Mouse (Mus musculus) olfactory bulb, adult 2 months (tissue): ENCODE data around the gene Cd47. TPM values are rescaled to one million over a fixed set of nuclear protein-coding genes. Genes with fewer than 3 reads are reported as not detected.
"Not testable (repeated sequence)": the region's sequence is repeated elsewhere in the genome, so short reads cannot be mapped to it uniquely, and the experiment has no call there.

Experiments used
- H3K27ac ChIP-seq: fragments of 200-500 bp; 2 replicates; pipeline ENCODE4 v1.5.1; 2012; ENCODE audit warnings: low read depth, low read length; ENCODE audit not compliant: insufficient read depth
- H3K4me1 ChIP-seq: fragments of 200-500 bp; 2 replicates; pipeline ENCODE4 v1.6.1; 2012; ENCODE audit warnings: low read length; ENCODE audit not compliant: control insufficient read depth, insufficient read depth
- H3K4me3 ChIP-seq: fragments of 200-500 bp; 2 replicates; pipeline ENCODE4 v1.5.1; 2012; ENCODE audit warnings: mild to moderate bottlenecking, low read depth, low read length, moderate library complexity; ENCODE audit not compliant: insufficient read depth
- CTCF ChIP-seq: fragments of 200-500 bp; IDR thresholded peaks from 2 replicates; pipeline ENCODE4 v1.5.1; 2012; ENCODE audit warnings: low read depth, mild to moderate bottlenecking, low read length, moderate library complexity; ENCODE audit not compliant: insufficient read depth
- POLR2A ChIP-seq: fragments of 200-500 bp; IDR thresholded peaks from 2 replicates; pipeline ENCODE4 v1.6.1; 2012; ENCODE audit warnings: mild to moderate bottlenecking, low read depth, low read length, moderate library complexity; ENCODE audit not compliant: insufficient read depth
- WGBS: fragments of 180-500 bp; shearing (Covaris S2); methylation state at CpG from one replicate; pipeline ENCODE4 v1.1.7; 2018; 5-methylcytosine and 5-hydroxymethylcytosine counted together
- polyA plus RNA-seq: library from polyadenylated mRNA; stranded (reverse); fragments of >200 nt; gene quantifications from 2 replicates; pipeline ENCODE4 v1.2.4, GENCODE M21; 2012; ENCODE audit warnings: low replicate concordance; ENCODE audit not compliant: missing spikeins, insufficient read depth, insufficient read length

Gene Cd47
- polyA plus RNA-seq, 1 experiment: not detected

- Histone ChIP-seq H3K4me1 (no peaks in the 10 kb centered on the region), H3K27ac (no peak overlapping the region), H3K4me3 (no peak overlapping the region)
- no peak for TF ChIP-seq POLR2A
- TF ChIP-seq CTCF: no peak
- WGBS: 95% methylated on average over 3 of the region's 3 CpGs
These were observed 16.6 kb downstream of the Cd47 start for GRCm38 (mm10) chr16:49816889-49817288.

GRCm38 (mm10) chr16:49818146-49818545 is 17.8 kb downstream of the Cd47 start:
- Histone ChIP-seq H3K4me1 (no peaks in the 10 kb centered on the region), H3K27ac (no peak overlapping the region), H3K4me3 (no peak overlapping the region)
- WGBS: 90% methylated on average over 5 of the region's 5 CpGs
- TF ChIP-seq POLR2A (no peak), CTCF (no peak)

GRCm38 (mm10) chr16:49818627-49819026 is 18.3 kb downstream of the Cd47 start:
- TF ChIP-seq POLR2A (no peak), CTCF (no peak)
- Histone ChIP-seq H3K4me1 (no peaks in the 10 kb centered on the region), H3K4me3 (no peak overlapping the region), H3K27ac (no peak overlapping the region)
- 93% methylated on average over 6 of the region's 6 CpGs for WGBS

DNA sequence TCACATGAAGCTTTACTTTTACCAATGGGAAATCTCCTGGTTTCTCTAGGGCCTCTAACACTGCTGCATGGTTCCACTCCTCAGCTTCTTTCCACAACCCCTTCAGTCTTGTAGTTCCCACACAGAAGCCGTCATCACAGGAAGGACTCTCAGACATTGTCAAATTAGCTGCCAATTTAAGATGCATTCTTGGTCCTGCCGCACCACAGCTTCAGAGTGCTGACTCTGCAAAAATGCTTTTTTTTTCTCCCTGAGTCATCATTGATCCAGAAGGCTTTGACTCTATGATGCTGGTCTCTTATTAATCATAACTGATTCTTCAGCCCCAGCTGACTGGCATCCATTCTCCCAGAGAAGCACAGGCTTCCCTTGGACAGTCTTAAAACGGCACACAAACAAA is 19.2 kb downstream of the Cd47 start:
- WGBS: 92% methylated on average over 3 of the region's 3 CpGs
- no peaks in the 10 kb centered on the region for H3K4me1 ChIP-seq
- H3K4me3 ChIP-seq: no peak overlapping the region
- TF ChIP-seq CTCF (no peak), POLR2A (no peak)
- no peak overlapping the region for H3K27ac ChIP-seq

- H3K4me1 ChIP-seq, H3K4me3 ChIP-seq, H3K27ac ChIP-seq: not testable (repeated sequence)
- WGBS: 94% methylated on average over 3 of the region's 3 CpGs
These were observed 30.6 kb downstream of the Cd47 start for GRCm38 (mm10) chr16:49830911-49831310.

DNA sequence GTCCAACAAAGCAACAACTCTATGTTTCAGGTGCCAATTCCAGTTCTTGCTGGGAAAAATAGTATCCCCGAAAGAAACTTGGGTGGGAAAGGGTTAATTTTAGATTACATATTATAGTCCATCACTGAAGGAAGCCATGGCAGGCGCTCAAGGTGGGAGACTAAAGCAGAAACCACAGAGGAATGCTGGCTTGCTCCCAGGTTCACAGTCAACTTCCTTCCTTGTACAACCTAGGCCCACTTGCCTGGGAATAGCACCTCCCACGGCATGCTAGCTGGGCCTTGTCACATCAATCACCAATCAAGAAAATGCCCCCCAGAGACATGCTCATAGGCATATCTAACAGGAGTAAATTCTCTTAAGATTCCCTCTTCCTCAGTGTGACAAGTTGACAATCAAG is 32.0 kb downstream of the Cd47 start:
- Histone ChIP-seq H3K4me1 (no peaks in the 10 kb centered on the region), H3K4me3 (no peak overlapping the region), H3K27ac (no peak overlapping the region)
- no peak for TF ChIP-seq CTCF
- TF ChIP-seq POLR2A: no peak
- 88% methylated on average over 3 of the region's 3 CpGs for WGBS

- WGBS: 59% methylated on average over 4 of the region's 4 CpGs
- TF ChIP-seq CTCF: no peak
- TF ChIP-seq POLR2A: no peak
- H3K4me1 ChIP-seq: no peaks in the 10 kb centered on the region
- no peak overlapping the region for H3K4me3 ChIP-seq
- no peak overlapping the region for H3K27ac ChIP-seq
These were observed 33.9 kb downstream of the Cd47 start for GRCm38 (mm10) chr16:49834130-49834693.

GRCm38 (mm10) chr16:49836634-49837164 is 36.4 kb downstream of the Cd47 start:
- Histone ChIP-seq H3K27ac (no peak overlapping the region), H3K4me1 (no peaks in the 10 kb centered on the region), H3K4me3 (no peak overlapping the region)
- 74% methylated on average over 6 of the region's 6 CpGs for WGBS
- TF ChIP-seq CTCF (no peak), POLR2A (no peak)

DNA sequence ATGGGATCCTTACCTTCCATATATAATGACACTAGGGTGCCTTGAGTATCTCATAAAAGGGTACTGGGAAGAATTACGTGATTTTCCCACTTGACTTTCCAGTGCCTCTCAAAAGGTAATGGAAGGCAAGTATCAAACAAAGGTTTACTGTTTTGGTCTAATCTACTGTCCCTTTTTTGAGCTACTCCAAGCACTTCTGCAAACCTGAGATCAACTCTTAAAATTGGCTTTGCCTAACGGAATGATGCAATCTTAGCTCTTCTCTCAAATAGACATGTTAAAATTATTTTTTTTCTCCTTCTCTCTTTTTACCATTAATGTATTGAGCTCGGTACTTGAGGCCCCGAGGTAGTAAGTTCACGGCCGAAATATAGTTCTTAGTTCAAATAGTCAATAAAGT is 38.6 kb downstream of the Cd47 start:
- Histone ChIP-seq H3K4me1 (no peaks in the 10 kb centered on the region), H3K27ac (no peak overlapping the region), H3K4me3 (no peak overlapping the region)
- 86% methylated on average over 6 of the region's 6 CpGs for WGBS
- TF ChIP-seq POLR2A: no peak
- TF ChIP-seq CTCF: no peak
